Mouse (Mus musculus) liver, embryonic 11.5 days (tissue): ENCODE results near the gene Gm20873. TPM values are rescaled to one million over a fixed set of nuclear protein-coding genes. Genes with fewer than 3 reads are reported as not detected.
"Not testable (repeated sequence)": the region's sequence is repeated elsewhere in the genome, so short reads cannot be mapped to it uniquely, and the experiment has no call there.

Experiments used
- ATAC-seq: fragments of 200-750 bp; cut with Nextera tagmentation; replicated peaks from 2 replicates; pipeline ENCODE4 v1.8.0; 2017; ENCODE audit warnings: moderate number of reproducible peaks, mild to moderate bottlenecking, moderate TSS enrichment, moderate library complexity; ENCODE audit not compliant: low FRiP score
- DNase-seq: peaks from one replicate; pipeline ENCODE4 v3.0.0-alpha.2; 2017; ENCODE audit warnings: low spot score
- H3K27ac ChIP-seq: fragments of 300-500 bp; sonication (generic); 2 replicates; pipeline ENCODE4 v1.5.1; 2014; ENCODE audit warnings: mild to moderate bottlenecking, low read depth, low read length, control low read depth
- H3K27me3 ChIP-seq: fragments of 300-500 bp; sonication (generic); replicated peaks from 2 replicates; pipeline ENCODE4 v1.6.1; 2014; ENCODE audit warnings: low read length, mixed read lengths; ENCODE audit not compliant: control insufficient read depth, insufficient read depth
- H3K36me3 ChIP-seq: fragments of 300-500 bp; sonication (generic); 2 replicates; pipeline ENCODE4 v1.6.1; 2014; ENCODE audit warnings: mild to moderate bottlenecking, low read length, moderate library complexity, mixed read lengths; ENCODE audit not compliant: control insufficient read depth, insufficient read depth
- H3K4me1 ChIP-seq: fragments of 300-500 bp; sonication (generic); replicated peaks from 2 replicates; pipeline ENCODE4 v1.6.1; 2014; ENCODE audit warnings: low read length, mixed read lengths; ENCODE audit not compliant: control insufficient read depth, insufficient read depth
- H3K4me2 ChIP-seq: fragments of 300-500 bp; sonication (generic); 2 replicates; pipeline ENCODE4 v1.6.1; 2014; ENCODE audit warnings: mild to moderate bottlenecking, control low read depth, moderate library complexity
- H3K4me3 ChIP-seq: fragments of 300-500 bp; sonication (generic); 2 replicates; pipeline ENCODE4 v1.5.1; 2014; ENCODE audit warnings: low read depth, low read length, control low read depth
- H3K9ac ChIP-seq: fragments of 300-500 bp; sonication (generic); 2 replicates; pipeline ENCODE4 v1.6.1; 2014; ENCODE audit warnings: low read depth, low read length, control low read depth
- H3K9me3 ChIP-seq: fragments of 300-500 bp; sonication (generic); 2 replicates; pipeline ENCODE4 v1.6.1; 2016; ENCODE audit warnings: low read length, inconsistent platforms, mixed read lengths; ENCODE audit not compliant: control insufficient read depth
- WGBS: fragments of 180-500 bp; shearing (Covaris S2); extraction: QIAGEN DNeasy Blood & Tissue Kit; methylation state at CpG from one replicate; pipeline ENCODE4 v1.1.7; 2014; 5-methylcytosine and 5-hydroxymethylcytosine counted together
- polyA plus RNA-seq: library from polyadenylated mRNA; unstranded; fragments of >200 nt; fragmentation: Nextera tagmentation; extraction: Ambion mirVana; gene quantifications from 2 replicates; pipeline ENCODE4 v1.2.1, GENCODE M21; 2014

Gene Gm20873
- polyA plus RNA-seq, result not detected in 2 replicates

GRCm38 (mm10) chrY:6266798-6267197 lies at the start of gene Gm20873:
TSS of gene Gm20873 (plus strand) at chrY:6267098.
- not testable (repeated sequence) for H3K4me3 ChIP-seq, H3K36me3 ChIP-seq, H3K27me3 ChIP-seq, H3K9me3 ChIP-seq, H3K9ac ChIP-seq, H3K4me1 ChIP-seq, H3K4me2 ChIP-seq, H3K27ac ChIP-seq, DNase-seq, ATAC-seq

GRCm38 (mm10) chrY:6237895-6238294 lies 29.0 kb upstream of the Gm20873 start, which contains the start of gene Gm21746:
TSS of gene Gm21746 (minus strand) at chrY:6237995.
- WGBS, result 76% methylated on average over 2 of the region's 3 CpGs
- H3K27me3 ChIP-seq, H3K9ac ChIP-seq, ATAC-seq, H3K27ac ChIP-seq, H3K4me3 ChIP-seq, DNase-seq, H3K9me3 ChIP-seq, H3K36me3 ChIP-seq, H3K4me2 ChIP-seq, H3K4me1 ChIP-seq: not testable (repeated sequence)

Other genes with a start within 250 kb of the Gm20873 start
- not detected in 2 replicates for gene Gm21746, start 29.1 kb upstream of the Gm20873 start, polyA plus RNA-seq